In the genomic region with DNA sequence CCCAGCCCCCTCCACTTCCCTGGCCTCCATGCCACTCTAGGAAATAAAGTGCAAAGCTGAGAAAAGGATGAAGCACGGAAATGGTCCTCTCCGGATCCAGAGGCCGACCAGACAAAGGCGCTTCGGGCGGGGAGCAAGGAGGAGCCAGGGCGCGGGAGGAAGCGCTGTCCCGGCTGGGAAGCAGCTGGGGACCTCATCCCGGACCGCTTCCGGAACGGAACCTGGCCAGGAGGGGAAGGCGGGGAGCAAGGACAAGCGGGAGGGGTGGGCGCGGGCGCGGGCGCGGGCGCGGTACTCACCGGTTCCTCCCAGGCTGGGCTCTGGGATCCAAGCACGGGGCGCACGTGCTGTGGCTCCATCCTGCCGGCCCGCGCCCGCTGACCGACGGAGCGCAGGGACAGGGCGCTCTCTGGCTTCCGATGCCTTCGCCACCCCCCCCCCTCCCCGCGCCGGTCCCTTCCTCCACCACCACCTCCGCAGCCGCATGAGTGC, we compare ENCODE assay signal across 8 mouse cellular contexts. TPM values are rescaled to one million over a fixed set of nuclear protein-coding genes. Genes with fewer than 3 reads are reported as not detected.
DNase-seq lines count a peak whose midpoint lies in the region; ATAC-seq and TF ChIP-seq lines count a peak whose summit lies in the region.
"Not testable (repeated sequence)": the region's sequence is repeated elsewhere in the genome, so short reads cannot be mapped to it uniquely, and the experiment has no call there.

Gm3667 (minus strand) TSS at position 442 of the 492 bp plus-strand sequence.

- not testable (repeated sequence) for H3K9ac ChIP-seq in ES-Bruce4 (ENCODE audit: low read depth, poor library complexity, severe bottlenecking); heart, postnatal 0 days (replicated peaks; ENCODE audit: low read depth, low read length); intestine, embryonic 15.5 days

- not testable (repeated sequence) for ATAC-seq in heart, postnatal 0 days (ENCODE audit: insufficient read depth, low read depth); intestine, embryonic 15.5 days

- DNase-seq in embryo, embryonic 9.5 days (ENCODE audit: extremely low spot score), result peak; percentile 8
- peak; percentile 1 for DNase-seq in frontal cortex, postnatal 36 days (ENCODE audit: low spot score in 2 of 2)
- DNase-seq in heart, postnatal 0 days (ENCODE audit: low spot score), result not testable (repeated sequence)
- DNase-seq in left cerebral cortex, postnatal 4 days, result peak; percentile 8
- peak; percentile 5 to 26 for DNase-seq in lung, postnatal 4 days
- peak; percentile 25 for DNase-seq in retina, embryonic 14.5 days (ENCODE audit: low spot score)

- H3K27ac ChIP-seq in ES-Bruce4 (ENCODE audit: insufficient read depth, low read length); heart, postnatal 0 days (ENCODE audit: low read depth); intestine, embryonic 15.5 days: not testable (repeated sequence)

- peak within 1 kb of the TSS; percentile 55 for H3K4me3 ChIP-seq in ES-Bruce4 (ENCODE audit: low read depth, low read length)
- peak within 1 kb of the TSS; percentile 31 for H3K4me3 ChIP-seq in heart, postnatal 0 days (ENCODE audit: low read depth, low read length)
- peak within 1 kb of the TSS; percentile 38 for H3K4me3 ChIP-seq in intestine, embryonic 15.5 days (replicated peaks)

- H3K4me1 ChIP-seq in ES-Bruce4 (ENCODE audit: control insufficient read depth, insufficient read depth, low read length); heart, postnatal 0 days (ENCODE audit: control insufficient read depth, insufficient read depth); intestine, embryonic 15.5 days (replicated peaks): not testable (repeated sequence)

- TF ChIP-seq POLR2A in ES-Bruce4 (IDR thresholded peaks at IDR 0.05; ENCODE audit: insufficient read depth, low read length), result not testable (repeated sequence)

- not testable (repeated sequence) for H3K9me3 ChIP-seq in ES-Bruce4 (replicated peaks; ENCODE audit: control insufficient read depth, insufficient read depth, low read length, poor library complexity, severe bottlenecking); heart, postnatal 0 days (replicated peaks; ENCODE audit: control insufficient read depth, low read length); intestine, embryonic 15.5 days

- not testable (repeated sequence) for TF ChIP-seq CTCF in ES-Bruce4 (IDR thresholded peaks at IDR 0.05; ENCODE audit: low read depth, low read length); heart, postnatal 0 days (IDR thresholded peaks at IDR 0.05; ENCODE audit: low read depth)

- 0% methylated on average over 7 of the region's 43 CpGs for WGBS in heart, postnatal 0 days
- WGBS in intestine, embryonic 15.5 days, result 2% methylated on average over 26 of the region's 43 CpGs

- not testable (repeated sequence) for H3K36me3 ChIP-seq in ES-Bruce4 (ENCODE audit: control insufficient read depth, insufficient read depth, low read length, poor library complexity, severe bottlenecking); heart, postnatal 0 days (replicated peaks; ENCODE audit: control insufficient read depth, insufficient read depth, low read length); intestine, embryonic 15.5 days

- H3K27me3 ChIP-seq in ES-Bruce4 (ENCODE audit: control insufficient read depth, insufficient read depth, low read length, poor library complexity, severe bottlenecking); heart, postnatal 0 days (ENCODE audit: control insufficient read depth, insufficient read depth, low read length); intestine, embryonic 15.5 days (replicated peaks): not testable (repeated sequence)

- not testable (repeated sequence) for TF ChIP-seq EP300 in ES-Bruce4 (IDR thresholded peaks at IDR 0.05; ENCODE audit: insufficient read depth, low read depth, low read length); heart, postnatal 0 days (IDR thresholded peaks at IDR 0.05; ENCODE audit: low read depth)

- H3K4me2 ChIP-seq in heart, postnatal 0 days (ENCODE audit: low read depth, low read length), result peak within 1 kb of the TSS; percentile 53
- peak within 1 kb of the TSS; percentile 65 for H3K4me2 ChIP-seq in intestine, embryonic 15.5 days (replicated peaks)

- intact Hi-C loops in left cerebral cortex, postnatal 4 days (cut with DNase I), result not testable (repeated sequence)

RNA-seq across cellular contexts. Expression of gene Gm3667, which starts in this region (rescaled TPM):
- polyA plus RNA-seq in ES-Bruce4 (2011; ENCODE audit: insufficient read depth, insufficient read length, low read depth, missing spikeins), result 0.64 TPM in 1 of 2 replicates, not detected in the other
- not detected in 2 replicates for total RNA-seq in heart, postnatal 0 days (2014; rRNA removed; ENCODE audit: low replicate concordance)
- polyA plus RNA-seq in heart, postnatal 0 days (2015; fragmentation: Nextera tagmentation; extraction: Ambion mirVana), result 0.27 and 0.40 TPM in 2 replicates
- 0.44 and 0.55 TPM in 2 replicates for polyA plus RNA-seq in intestine, embryonic 15.5 days (2015; fragmentation: Nextera tagmentation; extraction: Ambion mirVana)
- total RNA-seq in left cerebral cortex, postnatal 4 days (2021), result 1 to 10 TPM; 5.8 to 8.3 TPM
